Mouse (Mus musculus) erythroid progenitor cell, adult 5-6 weeks (primary cell): ENCODE measurements around the gene Ppp1r27. TPM values are rescaled to one million over a fixed set of nuclear protein-coding genes. Genes with fewer than 3 reads are reported as not detected.
"Not testable (repeated sequence)": the region's sequence is repeated elsewhere in the genome, so short reads cannot be mapped to it uniquely, and the experiment has no call there.

Experiments
- ATAC-seq: replicated peaks from 2 replicates; pipeline ENCODE4 v1.8.0; 2016; ENCODE audit warnings: moderate number of reproducible peaks, mild to moderate bottlenecking, moderate TSS enrichment, inconsistent platforms; ENCODE audit not compliant: poor library complexity, low FRiP score, severe bottlenecking
- total RNA-seq, 2 experiments: library from RNA; stranded (forward) in 1 of 2; stranded (reverse) in 1 of 2; fragments of 150-400 nt in 1 of 2; fragments of 186-747, 209-891 nt in 1 of 2; gene quantifications; 2 replicates each; pipeline versions ENCODE4 v1.2.3 to v1.2.4; 2015 to 2017; ENCODE audit warnings: low replicate concordance in 2 of 2

The Ppp1r27 gene
- total RNA-seq, 2 experiments from 2014 or later, result not detected

GRCm38 (mm10) chr11:120522581-120522980 lies 28.4 kb downstream of the Ppp1r27 start:
- ATAC-seq, result no peak

GRCm38 (mm10) chr11:120520967-120521540 lies 29.9 kb downstream of the Ppp1r27 start:
- no peak for ATAC-seq

- ATAC-seq, result no peak
Observed at GRCm38 (mm10) chr11:120520498-120520897, 30.4 kb downstream of the Ppp1r27 start.

- ATAC-seq, result no peak
Observed at GRCm38 (mm10) chr11:120519738-120520137, 31.2 kb downstream of the Ppp1r27 start.

GRCm38 (mm10) chr11:120518558-120518957 lies 32.4 kb downstream of the Ppp1r27 start:
- no peak for ATAC-seq

- ATAC-seq, result no peak
Observed at GRCm38 (mm10) chr11:120518027-120518426, 32.9 kb downstream of the Ppp1r27 start.

- no peak for ATAC-seq
Observed at GRCm38 (mm10) chr11:120517147-120517546, 33.8 kb downstream of the Ppp1r27 start.

GRCm38 (mm10) chr11:120515611-120516010 lies 35.3 kb downstream of the Ppp1r27 start:
- ATAC-seq, result peak; percentile 83

- not testable (repeated sequence) for ATAC-seq
Observed at GRCm38 (mm10) chr11:120514262-120514661, 36.7 kb downstream of the Ppp1r27 start.

GRCm38 (mm10) chr11:120512790-120513453 lies 38.0 kb downstream of the Ppp1r27 start:
- no peak for ATAC-seq

- peak; percentile 74 for ATAC-seq
Observed at GRCm38 (mm10) chr11:120510375-120511030, 40.4 kb downstream of the Ppp1r27 start.

GRCm38 (mm10) chr11:120509940-120510339 lies 41.0 kb downstream of the Ppp1r27 start:
- 0 out of 2 replicates have a peak, but pooled peaks have one; percentile 37 for ATAC-seq

- ATAC-seq, result no peak
Observed at GRCm38 (mm10) chr11:120508290-120508870, 42.6 kb downstream of the Ppp1r27 start.

- ATAC-seq, result no peak
Observed at GRCm38 (mm10) chr11:120507611-120508289, 43.2 kb downstream of the Ppp1r27 start.

- ATAC-seq, result no peak
Observed at GRCm38 (mm10) chr11:120506899-120507298, 44.0 kb downstream of the Ppp1r27 start.

- no peak for ATAC-seq
Observed at GRCm38 (mm10) chr11:120505661-120506060, 45.3 kb downstream of the Ppp1r27 start.

- ATAC-seq, result no peak
Observed at GRCm38 (mm10) chr11:120501701-120502100, 49.2 kb downstream of the Ppp1r27 start.

GRCm38 (mm10) chr11:120501018-120501417 lies 49.9 kb downstream of the Ppp1r27 start:
- no peak for ATAC-seq

GRCm38 (mm10) chr11:120500357-120500756 lies 50.6 kb downstream of the Ppp1r27 start:
- no peak for ATAC-seq
